Comparison of ENCODE assay signal across 23 mouse cellular contexts in the genomic region with DNA sequence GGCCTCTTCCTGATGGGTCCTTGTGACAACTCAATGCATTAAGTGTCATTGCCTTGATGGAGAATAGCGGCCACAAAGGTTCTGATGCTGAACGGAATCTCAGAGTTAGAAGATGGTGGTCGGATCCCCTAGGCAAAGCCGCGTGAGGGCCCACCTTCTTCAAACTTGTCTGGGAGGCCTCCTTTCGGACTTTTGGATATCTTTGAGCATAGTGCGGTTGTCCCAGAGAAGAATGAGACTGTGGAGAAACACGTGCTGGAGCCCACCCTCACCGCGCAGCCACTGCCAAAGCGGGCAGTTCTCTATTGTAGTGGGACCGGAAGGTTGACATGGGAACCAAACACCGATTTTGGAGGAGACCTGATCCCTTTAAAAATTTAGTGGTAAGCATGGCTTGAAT.
DNase-seq lines count a peak whose midpoint lies in the region; ATAC-seq lines count a peak whose summit lies in the region.
"Had no signal": no experiment of that assay in that cellular context is flagged by ENCODE, and none has a peak within 500 bp of the region (broad histone marks: within the 10 kb centered on the region; RNA-seq: fewer than 3 reads in every experiment).

No protein-coding gene starts in this region.

- H3K4me3 ChIP-seq in forebrain, embryonic 11.5 days (ENCODE audit: low read depth, low read length) = no peak overlapping the region
- H3K4me3 ChIP-seq in forebrain, embryonic 16.5 days (replicated peaks; ENCODE audit: low read length) = no peak overlapping the region
- no peak overlapping the region for H3K4me3 ChIP-seq in intestine, embryonic 14.5 days (ENCODE audit: low read depth, low read length)
- no peak overlapping the region for H3K4me3 ChIP-seq in intestine, embryonic 15.5 days (replicated peaks)
- H3K4me3 ChIP-seq: embryonic facial prominence, embryonic 15.5 days; erythroblast, embryonic 14.5 days; forebrain, embryonic 10.5 days; forebrain, embryonic 15.5 days; hindbrain, embryonic 10.5 days had no signal

- H3K4me1 ChIP-seq in forebrain, embryonic 11.5 days (replicated peaks; ENCODE audit: control insufficient read depth, insufficient read depth, low read length) = no peaks in the 10 kb centered on the region
- peaks cover 10% of the 10 kb centered on the region for H3K4me1 ChIP-seq in forebrain, embryonic 16.5 days (replicated peaks; ENCODE audit: control insufficient read depth, insufficient read depth, low read length)
- no peaks in the 10 kb centered on the region for H3K4me1 ChIP-seq in intestine, embryonic 14.5 days (replicated peaks; ENCODE audit: control insufficient read depth, insufficient read depth, low read length)
- H3K4me1 ChIP-seq in intestine, embryonic 15.5 days (replicated peaks) = no peaks in the 10 kb centered on the region
- H3K4me1 ChIP-seq: embryonic facial prominence, embryonic 15.5 days; forebrain, embryonic 10.5 days had no signal

- H3K36me3 ChIP-seq in forebrain, embryonic 11.5 days (ENCODE audit: control insufficient read depth, insufficient read depth, low read length) = no peaks in the 10 kb centered on the region
- no peaks in the 10 kb centered on the region for H3K36me3 ChIP-seq in forebrain, embryonic 16.5 days (ENCODE audit: control insufficient read depth, insufficient read depth)
- H3K36me3 ChIP-seq in intestine, embryonic 14.5 days (ENCODE audit: control insufficient read depth, insufficient read depth, low read length) = no peaks in the 10 kb centered on the region
- no peaks in the 10 kb centered on the region for H3K36me3 ChIP-seq in intestine, embryonic 15.5 days
- H3K36me3 ChIP-seq: embryonic facial prominence, embryonic 15.5 days; forebrain, embryonic 10.5 days; forebrain, embryonic 15.5 days; G1E; hindbrain, embryonic 10.5 days had no signal

- WGBS in forebrain, embryonic 11.5 days = 95% methylated on average over 13 of the region's 13 CpGs
- 97% methylated on average over 13 of the region's 13 CpGs for WGBS in forebrain, embryonic 16.5 days
- 94% methylated on average over 13 of the region's 13 CpGs for WGBS in intestine, embryonic 14.5 days
- 94% methylated on average over 13 of the region's 13 CpGs for WGBS in intestine, embryonic 15.5 days

- no peak overlapping the region for H3K9ac ChIP-seq in forebrain, embryonic 11.5 days (ENCODE audit: low read length)
- no peak overlapping the region for H3K9ac ChIP-seq in forebrain, embryonic 16.5 days (replicated peaks; ENCODE audit: low read depth, low read length)
- no peak overlapping the region for H3K9ac ChIP-seq in intestine, embryonic 14.5 days (ENCODE audit: low read length)
- no peak overlapping the region for H3K9ac ChIP-seq in intestine, embryonic 15.5 days
- H3K9ac ChIP-seq: embryonic facial prominence, embryonic 15.5 days; forebrain, embryonic 15.5 days; hindbrain, embryonic 14.5 days had no signal

- H3K4me2 ChIP-seq in forebrain, embryonic 11.5 days (ENCODE audit: low read depth, low read length, severe bottlenecking) = no peak overlapping the region
- no peak overlapping the region for H3K4me2 ChIP-seq in forebrain, embryonic 16.5 days (ENCODE audit: low read length)
- no peak overlapping the region for H3K4me2 ChIP-seq in intestine, embryonic 14.5 days (ENCODE audit: low read length)
- no peak overlapping the region for H3K4me2 ChIP-seq in intestine, embryonic 15.5 days (replicated peaks)
- H3K4me2 ChIP-seq: embryonic facial prominence, embryonic 15.5 days; forebrain, embryonic 15.5 days; hindbrain, embryonic 14.5 days had no signal

- no peak for ATAC-seq in forebrain, embryonic 11.5 days (replicated peaks; ENCODE audit: low FRiP score)
- ATAC-seq in forebrain, embryonic 16.5 days = no peak
- no peak for ATAC-seq in intestine, embryonic 14.5 days (replicated peaks; ENCODE audit: low FRiP score, low TSS enrichment, low read depth)
- no peak for ATAC-seq in intestine, embryonic 15.5 days
- ATAC-seq: CD4-positive, CD25-positive, alpha-beta regulatory T cell, adult 4 months; forebrain, embryonic 15.5 days had no signal

- H3K27ac ChIP-seq in forebrain, embryonic 11.5 days (ENCODE audit: low read depth, low read length) = no peak overlapping the region
- no peak overlapping the region for H3K27ac ChIP-seq in forebrain, embryonic 16.5 days (ENCODE audit: low read length)
- H3K27ac ChIP-seq in intestine, embryonic 14.5 days (ENCODE audit: low read depth) = no peak overlapping the region
- no peak overlapping the region for H3K27ac ChIP-seq in intestine, embryonic 15.5 days
- H3K27ac ChIP-seq: embryonic facial prominence, embryonic 15.5 days; forebrain, embryonic 10.5 days; forebrain, embryonic 15.5 days; hindbrain, embryonic 10.5 days; hindbrain, embryonic 14.5 days had no signal

- no peaks in the 10 kb centered on the region for H3K27me3 ChIP-seq in forebrain, embryonic 11.5 days (ENCODE audit: control insufficient read depth, insufficient read depth, low read length)
- no peaks in the 10 kb centered on the region for H3K27me3 ChIP-seq in forebrain, embryonic 16.5 days (replicated peaks; ENCODE audit: control insufficient read depth, insufficient read depth, low read length)
- no peaks in the 10 kb centered on the region for H3K27me3 ChIP-seq in intestine, embryonic 14.5 days (replicated peaks; ENCODE audit: control insufficient read depth, insufficient read depth, low read length)
- no peaks in the 10 kb centered on the region for H3K27me3 ChIP-seq in intestine, embryonic 15.5 days (replicated peaks)
- H3K27me3 ChIP-seq: embryonic facial prominence, embryonic 15.5 days; forebrain, embryonic 15.5 days had no signal

- DNase-seq in forebrain, embryonic 11.5 days (ENCODE audit: low spot score) = peak; percentile 16
- DNase-seq in intestine, embryonic 14.5 days (ENCODE audit: low spot score) = peak; percentile 31
- peak; percentile 2 to 6 for DNase-seq in spleen, postnatal 10 days (ENCODE audit: low spot score in 2 of 2)
- no peak for DNase-seq in spleen, postnatal 14 days (ENCODE audit: low spot score in 2 of 2)
- peak; percentile 1 for DNase-seq in urinary bladder, postnatal 14 days (ENCODE audit: low spot score)
- DNase-seq in urinary bladder, postnatal 10 days (ENCODE audit: low spot score) = no peak
- DNase-seq: adrenal gland, adult 8-10 months; adrenal gland, postnatal 36 days; B cell, adult 2 months; cerebellum, adult 2 months; cerebellum, postnatal 10 days; gastrocnemius, postnatal 14 days; heart, postnatal 10 days had no signal

- no peaks in the 10 kb centered on the region for H3K9me3 ChIP-seq in forebrain, embryonic 11.5 days (ENCODE audit: control insufficient read depth, low read length)
- no peaks in the 10 kb centered on the region for H3K9me3 ChIP-seq in forebrain, embryonic 16.5 days (ENCODE audit: control insufficient read depth, low read length)
- no peaks in the 10 kb centered on the region for H3K9me3 ChIP-seq in intestine, embryonic 14.5 days (ENCODE audit: control insufficient read depth, low read length)
- H3K9me3 ChIP-seq in intestine, embryonic 15.5 days = no peaks in the 10 kb centered on the region
- H3K9me3 ChIP-seq: embryonic facial prominence, embryonic 15.5 days; forebrain, embryonic 10.5 days; forebrain, embryonic 15.5 days; G1E; hindbrain, embryonic 10.5 days had no signal

Comparison
In these comparisons a context has a peak if more than half of its experiments do, and no peak if none do; other contexts are left out.
1. DNase-seq: peak in forebrain, embryonic 11.5 days (single experiment), intestine, embryonic 14.5 days (single experiment), spleen, postnatal 10 days (2 of 2) and urinary bladder, postnatal 14 days (single experiment); none in spleen, postnatal 14 days (0 of 2) and urinary bladder, postnatal 10 days (single experiment).